Mouse (Mus musculus): ENCODE results near the gene Rnf146. TPM values are rescaled to one million over a fixed set of nuclear protein-coding genes. Genes with fewer than 3 reads are reported as not detected.

The Rnf146 gene
- polyA plus RNA-seq, 1 experiment from 2014 or later: 52.5 TPM

DNA sequence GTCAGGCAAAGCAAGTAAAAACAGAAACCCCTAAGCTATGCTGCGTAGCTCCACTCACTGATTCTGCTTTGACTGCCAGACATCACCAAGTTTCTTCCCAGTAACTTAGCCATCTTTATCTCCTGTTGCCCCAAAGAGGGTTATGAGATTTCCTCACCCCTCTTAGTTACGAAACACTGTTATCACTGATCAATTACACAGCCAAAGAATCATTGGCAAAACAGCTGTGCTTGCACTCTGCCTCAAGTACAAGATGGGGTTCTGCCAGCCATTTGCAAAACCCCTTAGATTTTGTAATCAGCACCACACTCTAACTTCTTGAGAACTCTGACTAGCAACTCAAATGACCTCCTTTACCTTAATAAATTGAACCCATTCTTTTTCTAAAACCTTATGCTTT, 10.8 kb downstream of the Rnf146 start:
- H3K9me3 ChIP-seq (ENCODE audit: control insufficient read depth, low read length): no peaks in the 10 kb centered on the region
- no peaks in the 10 kb centered on the region for H3K4me1 ChIP-seq (replicated peaks; ENCODE audit: control insufficient read depth, insufficient read depth, low read length)
- H3K4me3 ChIP-seq (ENCODE audit: low read length): no peak overlapping the region
- H3K4me2 ChIP-seq (ENCODE audit: low read depth, low read length): no peak overlapping the region
- H3K9ac ChIP-seq (ENCODE audit: low read length): no peak overlapping the region
- H3K27me3 ChIP-seq (ENCODE audit: control insufficient read depth, insufficient read depth, low read depth, low read length): no peaks in the 10 kb centered on the region
- H3K27ac ChIP-seq (ENCODE audit: low read length): no peak overlapping the region
- no peak for ATAC-seq (ENCODE audit: low read depth)
- peaks cover 16% of the 10 kb centered on the region for H3K36me3 ChIP-seq (ENCODE audit: control insufficient read depth, insufficient read depth, low read length)
- WGBS: 85% methylated on average over 2 of the region's 2 CpGs

DNA sequence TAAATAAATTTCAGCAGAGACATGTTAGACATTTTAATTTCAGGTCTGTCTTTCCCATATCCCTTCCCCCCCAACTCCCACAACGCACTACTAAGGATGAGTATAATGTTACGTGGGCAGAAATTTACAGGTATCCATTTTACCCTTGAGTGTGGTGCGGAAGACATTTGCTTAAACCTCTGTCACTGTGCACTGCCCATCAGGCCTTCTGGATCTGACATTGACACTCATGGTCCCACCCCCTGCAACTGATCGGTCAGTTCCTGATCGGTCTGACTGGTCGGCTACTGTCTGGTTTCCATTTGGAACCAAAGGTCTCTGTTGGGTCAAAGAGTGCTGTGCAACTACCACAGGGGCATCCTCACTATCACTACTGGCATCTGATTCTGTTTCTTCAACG, 15.6 kb downstream of the Rnf146 start:
- Histone ChIP-seq H3K4me1 (replicated peaks; ENCODE audit: control insufficient read depth, insufficient read depth, low read length) (no peaks in the 10 kb centered on the region), H3K9me3 (ENCODE audit: control insufficient read depth, low read length) (no peaks in the 10 kb centered on the region), H3K4me3 (ENCODE audit: low read length) (no peak overlapping the region), H3K9ac (ENCODE audit: low read length) (no peak overlapping the region), H3K27ac (ENCODE audit: low read length) (no peak overlapping the region), H3K36me3 (ENCODE audit: control insufficient read depth, insufficient read depth, low read length) (peaks cover 16% of the 10 kb centered on the region), H3K27me3 (ENCODE audit: control insufficient read depth, insufficient read depth, low read depth, low read length) (no peaks in the 10 kb centered on the region), H3K4me2 (ENCODE audit: low read depth, low read length) (no peak overlapping the region)
- 94% methylated on average over 7 of the region's 7 CpGs for WGBS
- ATAC-seq (ENCODE audit: low read depth): no peak

DNA sequence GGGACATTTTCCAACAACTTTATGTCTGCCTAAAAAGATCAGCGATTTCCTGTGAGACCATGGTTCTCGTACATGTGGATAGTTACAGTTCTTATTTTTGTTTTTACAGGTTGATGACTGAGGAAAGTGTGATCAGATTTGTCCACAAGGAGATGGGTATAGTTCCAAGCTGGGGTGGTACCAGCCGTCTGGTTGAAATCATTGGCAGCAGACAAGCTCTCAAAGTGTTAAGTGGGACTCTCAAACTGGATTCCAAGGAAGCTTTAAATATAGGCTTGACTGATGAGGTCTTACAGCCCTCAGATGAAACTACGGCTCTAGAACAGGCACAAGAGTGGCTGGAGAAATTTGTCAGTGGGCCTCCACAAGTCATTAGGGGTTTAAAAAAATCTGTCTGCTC, 18.0 kb downstream of the Rnf146 start:
- Histone ChIP-seq H3K9me3 (ENCODE audit: control insufficient read depth, low read length) (no peaks in the 10 kb centered on the region), H3K27ac (ENCODE audit: low read length) (no peak overlapping the region), H3K4me2 (ENCODE audit: low read depth, low read length) (no peak overlapping the region), H3K4me1 (replicated peaks; ENCODE audit: control insufficient read depth, insufficient read depth, low read length) (no peaks in the 10 kb centered on the region), H3K36me3 (ENCODE audit: control insufficient read depth, insufficient read depth, low read length) (peaks cover 16% of the 10 kb centered on the region), H3K9ac (ENCODE audit: low read length) (no peak overlapping the region), H3K4me3 (ENCODE audit: low read length) (no peak overlapping the region), H3K27me3 (ENCODE audit: control insufficient read depth, insufficient read depth, low read depth, low read length) (no peaks in the 10 kb centered on the region)
- 64% methylated on average over 4 of the region's 4 CpGs for WGBS
- no peak for ATAC-seq (ENCODE audit: low read depth)

DNA sequence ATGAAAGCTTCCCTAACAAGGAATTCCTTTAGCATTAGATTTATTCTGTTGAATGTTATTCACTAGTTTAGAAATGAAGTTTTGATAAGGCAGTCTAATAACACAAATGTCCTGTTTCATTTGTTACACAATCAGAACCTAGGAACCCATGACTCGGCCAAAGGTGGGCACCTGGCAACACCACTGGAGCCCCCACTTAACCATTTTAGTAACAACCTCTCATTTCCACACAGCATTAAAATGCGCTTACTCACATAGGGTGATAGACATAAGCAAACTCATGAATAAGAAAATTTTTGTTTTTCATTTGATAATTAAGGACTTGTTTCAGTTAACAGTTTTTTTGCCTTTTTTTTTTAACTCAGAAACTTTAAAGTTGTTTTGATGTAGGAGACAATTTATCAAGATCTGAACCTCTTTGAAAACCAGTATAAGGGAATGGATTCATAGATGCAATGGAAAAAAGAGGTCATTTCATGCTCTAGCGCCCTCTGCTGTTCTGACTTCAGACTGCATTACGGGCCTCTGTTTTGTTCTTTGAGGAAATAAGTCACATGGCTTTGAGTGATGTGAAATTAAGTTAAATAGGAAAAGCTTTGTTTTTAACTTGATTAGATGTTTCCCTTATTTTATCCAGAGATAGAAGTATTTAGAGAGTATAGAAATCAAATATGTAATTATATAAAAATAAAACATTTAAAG, 23.7 kb downstream of the Rnf146 start:
- Histone ChIP-seq H3K27ac (ENCODE audit: low read length) (no peak overlapping the region), H3K36me3 (ENCODE audit: control insufficient read depth, insufficient read depth, low read length) (0 out of 2 replicates have a peak, but pooled peaks cover 2% of the 10 kb centered on the region), H3K9ac (ENCODE audit: low read length) (no peak overlapping the region), H3K4me2 (ENCODE audit: low read depth, low read length) (no peak overlapping the region), H3K4me1 (replicated peaks; ENCODE audit: control insufficient read depth, insufficient read depth, low read length) (no peaks in the 10 kb centered on the region), H3K9me3 (ENCODE audit: control insufficient read depth, low read length) (no peaks in the 10 kb centered on the region), H3K4me3 (ENCODE audit: low read length) (no peak overlapping the region), H3K27me3 (ENCODE audit: control insufficient read depth, insufficient read depth, low read depth, low read length) (no peaks in the 10 kb centered on the region)
- 50% methylated on average over 4 of the region's 4 CpGs for WGBS
- ATAC-seq (ENCODE audit: low read depth): no peak

DNA sequence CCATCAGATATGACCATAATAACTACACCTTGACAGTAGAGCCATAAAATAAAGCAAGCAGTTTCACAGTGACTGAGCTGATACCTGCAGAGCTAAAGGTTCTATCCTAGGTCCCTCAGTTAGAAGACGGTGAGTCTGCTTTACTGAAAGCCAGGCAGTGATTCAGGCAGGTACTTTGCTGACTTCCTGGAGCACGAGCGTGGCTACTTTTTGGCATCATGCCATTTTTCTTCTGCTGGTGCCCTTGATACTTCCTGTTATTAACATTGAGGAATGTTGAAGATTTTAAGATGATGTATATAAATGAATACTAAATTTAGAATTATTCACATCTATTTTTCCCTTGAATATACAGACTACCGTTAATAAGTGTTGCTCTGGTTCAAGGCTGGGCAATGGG, 28.4 kb downstream of the Rnf146 start:
- Histone ChIP-seq H3K9me3 (ENCODE audit: control insufficient read depth, low read length) (no peaks in the 10 kb centered on the region), H3K27me3 (ENCODE audit: control insufficient read depth, insufficient read depth, low read depth, low read length) (no peaks in the 10 kb centered on the region), H3K4me3 (ENCODE audit: low read length) (no peak overlapping the region), H3K4me1 (replicated peaks; ENCODE audit: control insufficient read depth, insufficient read depth, low read length) (no peaks in the 10 kb centered on the region), H3K36me3 (ENCODE audit: control insufficient read depth, insufficient read depth, low read length) (no peaks in the 10 kb centered on the region), H3K9ac (ENCODE audit: low read length) (no peak overlapping the region), H3K27ac (ENCODE audit: low read length) (no peak overlapping the region), H3K4me2 (ENCODE audit: low read depth, low read length) (no peak overlapping the region)
- WGBS: 30% methylated on average over 4 of the region's 4 CpGs
- ATAC-seq (ENCODE audit: low read depth): no peak

DNA sequence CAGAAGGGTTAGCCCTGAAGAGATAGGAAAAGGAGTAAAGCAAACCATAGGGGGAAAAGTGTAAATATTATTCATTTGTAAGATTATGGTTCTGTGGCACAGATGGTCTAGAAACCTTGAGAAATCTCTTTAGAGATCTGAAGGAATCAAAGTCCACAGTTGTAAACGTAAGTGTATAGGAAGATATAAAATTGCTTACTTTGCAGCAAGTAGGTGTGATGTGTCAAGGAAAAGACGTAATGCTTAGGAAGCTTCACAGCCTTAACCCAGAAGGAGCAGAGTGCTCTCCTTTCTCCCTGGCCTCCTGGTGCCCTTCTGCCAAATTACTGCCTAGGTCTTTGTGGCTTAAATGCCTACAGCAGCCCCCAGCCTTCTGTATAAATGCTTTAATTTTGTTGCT, 37.4 kb downstream of the Rnf146 start:
- 79% methylated on average over 2 of the region's 2 CpGs for WGBS
- no peaks in the 10 kb centered on the region for H3K9me3 ChIP-seq (ENCODE audit: control insufficient read depth, low read length)
- no peaks in the 10 kb centered on the region for H3K4me1 ChIP-seq (replicated peaks; ENCODE audit: control insufficient read depth, insufficient read depth, low read length)
- no peak overlapping the region for H3K4me3 ChIP-seq (ENCODE audit: low read length)
- no peak overlapping the region for H3K27ac ChIP-seq (ENCODE audit: low read length)
- no peak overlapping the region for H3K9ac ChIP-seq (ENCODE audit: low read length)
- no peaks in the 10 kb centered on the region for H3K27me3 ChIP-seq (ENCODE audit: control insufficient read depth, insufficient read depth, low read depth, low read length)
- ATAC-seq (ENCODE audit: low read depth): no peak
- no peak overlapping the region for H3K4me2 ChIP-seq (ENCODE audit: low read depth, low read length)
- no peaks in the 10 kb centered on the region for H3K36me3 ChIP-seq (ENCODE audit: control insufficient read depth, insufficient read depth, low read length)

DNA sequence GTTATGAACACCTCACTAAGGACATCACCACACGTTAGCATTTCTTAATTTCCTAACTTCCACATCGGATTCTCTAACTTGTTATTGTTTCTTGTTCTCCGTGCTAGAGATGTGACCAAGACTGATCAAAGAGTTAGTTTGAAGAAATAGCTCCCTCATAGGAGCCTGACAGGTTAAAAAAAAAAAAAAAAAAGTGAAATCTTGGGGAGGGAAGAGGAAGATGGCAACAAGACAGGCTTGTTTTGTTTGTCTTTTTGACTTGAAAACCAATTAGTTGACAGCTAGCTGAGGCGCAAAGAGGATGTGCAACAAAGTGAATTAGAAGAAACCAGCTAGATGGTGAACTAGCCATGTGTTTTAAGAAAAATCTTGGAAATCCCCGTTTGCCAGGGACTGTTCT, 48.3 kb downstream of the Rnf146 start:
- 32% methylated on average over 5 of the region's 5 CpGs for WGBS
- no peaks in the 10 kb centered on the region for H3K36me3 ChIP-seq (ENCODE audit: control insufficient read depth, insufficient read depth, low read length)
- no peak for ATAC-seq (ENCODE audit: low read depth)
- peak overlapping the region; percentile 70 for H3K4me2 ChIP-seq (ENCODE audit: low read depth, low read length)
- H3K27ac ChIP-seq (ENCODE audit: low read length): no peak overlapping the region
- peak overlapping the region; percentile 85 for H3K9ac ChIP-seq (ENCODE audit: low read length)
- H3K4me1 ChIP-seq (replicated peaks; ENCODE audit: control insufficient read depth, insufficient read depth, low read length): 0 out of 2 replicates have a peak, but pooled peaks cover 4% of the 10 kb centered on the region
- no peaks in the 10 kb centered on the region for H3K9me3 ChIP-seq (ENCODE audit: control insufficient read depth, low read length)
- peak overlapping the region; percentile 61 for H3K4me3 ChIP-seq (ENCODE audit: low read length)
- no peaks in the 10 kb centered on the region for H3K27me3 ChIP-seq (ENCODE audit: control insufficient read depth, insufficient read depth, low read depth, low read length)

DNA sequence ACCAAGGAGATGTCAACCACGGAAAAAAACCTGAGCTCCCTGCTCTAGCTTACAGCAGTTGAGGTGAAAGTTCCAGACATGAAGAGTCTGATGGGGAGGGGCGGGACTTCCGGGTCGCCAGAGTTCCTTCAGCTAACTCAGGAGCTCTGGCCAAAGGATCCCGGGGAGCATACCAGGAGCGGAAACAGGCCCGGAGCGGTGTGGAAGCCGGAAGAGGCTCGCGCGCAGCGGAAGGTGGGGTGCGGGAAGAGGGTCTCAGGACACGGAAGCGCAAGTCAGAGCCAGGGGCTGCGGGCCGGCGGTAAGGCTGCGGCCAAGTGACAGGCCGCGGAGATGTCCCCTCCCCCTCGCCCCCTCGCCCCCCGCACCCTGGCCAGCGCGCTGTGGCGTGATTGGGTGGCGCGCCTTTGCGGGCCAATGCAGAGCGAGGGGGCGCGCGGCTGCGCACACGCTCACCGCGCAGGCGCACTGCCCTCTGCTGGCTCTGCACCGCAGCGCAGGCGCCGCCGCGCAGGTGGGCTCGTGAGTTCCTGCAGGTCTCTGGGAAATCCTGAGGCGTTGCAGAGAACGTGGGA, 49.1 kb downstream of the Rnf146 start, which contains the start of gene Echdc1:
TSS of gene Echdc1 (plus strand) at position 103 of the 575 bp plus-strand sequence.
- ATAC-seq (ENCODE audit: low read depth): peak; percentile 98
- Histone ChIP-seq H3K36me3 (ENCODE audit: control insufficient read depth, insufficient read depth, low read length) (no peaks in the 10 kb centered on the region), H3K9ac (ENCODE audit: low read length) (peak within 1 kb of the TSS; percentile 85), H3K9me3 (ENCODE audit: control insufficient read depth, low read length) (no peaks in the 10 kb centered on the region), H3K27me3 (ENCODE audit: control insufficient read depth, insufficient read depth, low read depth, low read length) (no peaks in the 10 kb centered on the region), H3K4me2 (ENCODE audit: low read depth, low read length) (peak within 1 kb of the TSS; percentile 70), H3K4me3 (ENCODE audit: low read length) (peak within 1 kb of the TSS; percentile 61), H3K27ac (ENCODE audit: low read length) (peak within 1 kb of the TSS; percentile 86), H3K4me1 (replicated peaks; ENCODE audit: control insufficient read depth, insufficient read depth, low read length) (0 out of 2 replicates have a peak, but pooled peaks cover 4% of the 10 kb centered on the region)
- WGBS: under 1% methylated on average over 43 of the region's 49 CpGs

DNA sequence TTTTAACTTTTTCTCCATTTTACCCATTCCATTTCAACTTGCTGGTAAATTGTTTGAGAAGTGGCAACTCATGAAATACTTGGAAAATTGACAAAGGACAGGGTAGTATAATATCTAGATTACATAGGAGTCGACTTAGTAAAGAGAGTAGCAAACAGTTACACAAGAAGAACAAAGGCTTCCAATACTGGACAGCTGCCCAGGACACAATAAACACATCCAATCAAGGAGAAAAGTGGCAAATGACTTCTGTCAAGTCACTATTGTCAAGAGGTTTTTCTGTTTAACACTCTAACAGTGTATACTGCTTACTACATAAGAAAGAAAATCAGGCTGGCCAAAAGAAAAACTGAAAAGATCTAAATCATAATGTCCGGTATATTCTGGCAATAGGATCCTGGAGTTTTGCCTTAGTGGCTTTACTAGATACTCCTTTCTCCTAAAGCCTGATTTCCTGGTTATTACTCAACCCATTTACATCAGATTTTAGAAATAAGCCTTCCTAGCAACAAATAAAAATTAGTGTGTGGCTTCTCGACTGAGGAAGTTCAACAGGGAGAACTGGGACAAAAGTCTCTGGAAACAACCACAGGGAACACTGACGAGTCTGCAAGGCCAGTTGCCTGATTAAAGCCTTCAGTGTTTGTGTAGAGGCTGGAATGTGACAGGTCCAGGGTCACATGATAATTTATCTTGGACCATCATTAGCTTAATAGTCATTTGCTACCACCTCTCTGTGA, 50.6 kb downstream of the Rnf146 start:
- Histone ChIP-seq H3K27ac (ENCODE audit: low read length) (no peak overlapping the region), H3K9ac (ENCODE audit: low read length) (no peak overlapping the region), H3K4me2 (ENCODE audit: low read depth, low read length) (0 out of 2 replicates have a peak overlapping the region, but pooled peaks have one; percentile 1), H3K9me3 (ENCODE audit: control insufficient read depth, low read length) (no peaks in the 10 kb centered on the region), H3K27me3 (ENCODE audit: control insufficient read depth, insufficient read depth, low read depth, low read length) (no peaks in the 10 kb centered on the region), H3K4me1 (replicated peaks; ENCODE audit: control insufficient read depth, insufficient read depth, low read length) (0 out of 2 replicates have a peak, but pooled peaks cover 4% of the 10 kb centered on the region), H3K4me3 (ENCODE audit: low read length) (no peak overlapping the region), H3K36me3 (ENCODE audit: control insufficient read depth, insufficient read depth, low read length) (no peaks in the 10 kb centered on the region)
- 45% methylated on average over 4 of the region's 4 CpGs for WGBS
- ATAC-seq (ENCODE audit: low read depth): peak; percentile 3; the same call in 1 of the 2 replicates
